Mouse (Mus musculus): ENCODE data around the gene Zfp866.

Zfp866 gene

DNA sequence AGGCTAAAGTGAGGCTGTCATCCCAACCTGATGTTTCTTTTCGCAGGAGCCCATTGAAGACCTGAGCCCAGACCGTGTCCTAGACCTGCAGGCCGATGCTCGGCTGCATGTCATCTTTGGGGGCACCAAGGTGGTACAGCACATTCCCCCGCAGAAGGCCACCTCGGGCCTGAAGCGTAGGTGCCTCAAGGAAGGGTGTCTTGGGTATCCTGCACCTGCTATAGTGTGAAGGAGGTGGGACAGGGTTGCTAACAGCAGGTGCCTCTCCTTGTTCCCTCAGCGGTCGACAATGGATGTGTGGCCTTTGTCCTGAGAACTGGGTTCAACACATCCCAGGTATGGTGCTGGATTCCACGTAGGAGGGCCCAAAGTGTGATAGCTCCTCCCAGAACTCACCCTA is 6.7 kb upstream of the Zfp866 start:
- DNase-seq (ENCODE audit: low read depth, low spot score): no peak

DNA sequence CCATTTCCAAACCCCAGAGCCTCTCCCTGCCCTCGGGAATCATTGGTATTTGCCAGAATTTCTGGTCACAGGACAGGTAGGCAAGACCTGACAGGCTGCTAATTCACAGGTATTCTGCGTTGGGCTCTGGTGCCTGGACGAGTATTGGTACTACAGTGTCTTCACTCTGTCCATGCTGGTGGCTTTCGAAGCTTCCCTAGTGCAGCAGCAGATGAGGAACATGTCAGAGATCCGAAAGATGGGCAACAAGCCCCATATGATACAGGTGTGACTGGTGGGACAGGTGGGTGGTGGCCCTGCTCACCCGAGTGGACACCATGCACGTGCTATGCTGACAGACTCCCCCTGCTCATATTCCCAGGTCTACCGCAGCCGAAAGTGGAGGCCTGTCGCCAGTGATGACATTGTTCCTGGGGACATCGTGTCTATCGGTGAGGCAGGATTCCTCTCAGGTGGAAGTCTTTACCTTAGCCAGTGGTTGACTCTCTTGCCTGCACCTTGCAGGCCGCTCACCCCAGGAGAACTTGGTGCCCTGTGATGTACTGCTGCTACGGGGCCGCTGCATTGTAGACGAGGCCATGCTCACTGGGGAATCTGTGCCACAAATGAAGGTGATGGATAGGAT is 5.9 kb upstream of the Zfp866 start:
- DNase-seq (ENCODE audit: low read depth, low spot score): no peak

DNA sequence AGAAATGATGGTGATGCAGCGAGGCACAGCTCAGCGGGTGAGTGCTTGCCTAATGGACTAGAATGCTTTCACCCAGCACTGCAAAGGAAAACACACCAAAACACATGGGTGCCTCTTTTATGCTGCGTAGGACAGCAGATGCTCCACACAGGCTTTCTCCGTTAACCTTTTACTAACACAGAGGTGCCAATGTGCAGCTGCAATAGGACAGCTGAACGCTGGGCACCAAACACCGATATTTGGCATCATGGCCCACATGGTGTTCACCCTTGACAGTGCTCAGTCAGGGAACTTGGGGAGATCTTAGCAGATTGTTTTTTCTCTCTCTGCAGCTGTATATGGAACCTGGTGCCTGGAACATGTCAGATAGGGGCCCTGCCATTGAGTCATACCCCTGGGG is 3.9 kb upstream of the Zfp866 start:
- DNase-seq (ENCODE audit: low read depth, low spot score): no peak

DNA sequence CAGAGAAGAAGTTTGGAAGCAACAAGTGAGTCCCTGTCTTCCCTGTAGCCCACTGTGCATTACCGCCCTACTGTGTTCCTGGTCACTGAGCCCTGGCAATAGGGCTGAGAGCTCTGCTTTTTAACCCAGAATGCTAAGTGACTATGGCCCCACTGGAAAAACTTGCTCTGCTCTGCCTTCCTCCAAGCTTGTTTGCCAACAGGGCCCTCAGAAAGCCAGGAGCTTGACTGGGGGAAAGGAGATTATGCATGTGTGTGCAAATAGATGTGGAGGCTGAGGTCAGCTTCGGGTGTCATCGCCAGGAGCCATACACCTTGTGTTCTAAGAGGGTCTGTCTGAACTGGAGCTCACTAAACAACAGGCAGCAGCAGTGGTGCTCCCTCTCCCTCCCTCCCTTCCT is 3.1 kb upstream of the Zfp866 start:
- DNase-seq (ENCODE audit: low read depth, low spot score): no peak

DNA sequence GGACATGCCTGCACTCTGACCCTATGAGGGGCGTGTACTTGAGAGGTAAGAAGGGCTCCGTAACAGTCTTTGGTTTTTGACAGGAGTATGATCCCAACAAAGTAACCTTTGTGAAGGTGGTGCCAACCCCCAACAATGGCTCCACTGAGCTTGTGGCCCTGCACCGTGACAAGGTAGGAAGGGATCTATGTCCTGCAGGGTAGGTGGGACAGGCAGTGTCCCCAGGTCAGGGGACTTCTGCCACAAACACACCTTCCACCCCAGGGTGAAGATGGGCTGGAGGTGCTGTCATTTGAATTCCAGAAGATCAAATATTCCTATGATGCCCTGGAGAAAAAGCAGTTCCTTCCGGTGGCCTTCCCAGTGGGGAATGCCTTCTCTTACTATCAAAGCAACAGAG is 2.7 kb upstream of the Zfp866 start:
- no peak for DNase-seq (ENCODE audit: low read depth, low spot score)

DNA sequence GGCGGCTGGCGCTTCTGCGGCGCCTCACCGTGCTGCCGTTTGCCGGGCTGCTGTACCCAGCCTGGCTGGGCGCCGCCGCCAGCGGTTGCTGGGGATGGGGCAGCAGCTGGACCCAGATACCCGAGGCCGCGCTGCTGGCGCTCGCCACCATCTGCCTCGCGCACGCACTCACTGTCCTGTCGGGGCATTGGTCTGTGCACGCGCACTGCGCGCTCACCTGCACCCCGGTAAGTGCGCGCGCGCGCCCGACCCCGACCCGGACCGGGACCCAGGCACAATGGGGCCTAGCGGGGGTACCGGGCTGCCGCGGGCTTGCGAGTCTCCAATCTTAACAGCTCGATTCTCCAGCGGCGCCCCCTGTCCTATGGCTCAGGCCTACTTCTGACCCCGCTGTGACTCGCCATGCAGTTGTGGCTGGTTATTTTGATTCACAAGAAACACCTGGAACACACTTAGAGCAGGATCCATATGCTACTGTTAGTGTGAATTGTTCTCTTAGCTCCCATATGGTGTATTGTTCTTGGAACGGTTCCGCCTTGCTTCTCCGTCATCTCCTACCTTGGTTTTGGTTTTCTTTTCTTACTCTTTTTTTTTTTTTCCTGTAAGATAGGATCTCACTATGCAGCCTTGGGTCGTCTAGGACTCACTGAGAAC is 564 bp upstream of the Zfp866 start:
- DNase-seq (ENCODE audit: low read depth, low spot score): no peak

DNA sequence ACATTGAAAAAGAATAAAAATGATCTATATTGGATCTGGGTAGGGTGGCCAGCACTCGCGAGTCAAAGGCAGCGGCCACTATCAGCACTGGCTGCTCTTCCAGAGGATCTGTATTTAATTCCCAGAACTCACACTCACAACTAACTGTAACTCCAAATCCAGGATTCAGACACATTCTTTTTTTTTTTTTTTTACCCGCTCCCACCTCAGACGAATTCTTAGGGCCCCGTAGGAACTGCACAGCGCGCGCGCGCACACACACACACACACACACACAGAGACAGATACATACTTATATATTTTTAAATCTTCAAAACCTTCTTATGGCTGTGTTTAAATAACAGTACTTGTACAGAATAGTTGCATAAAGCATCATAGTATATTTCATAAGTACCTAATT is 614 bp downstream of the Zfp866 start:
- DNase-seq (ENCODE audit: low read depth, low spot score): no peak

DNA sequence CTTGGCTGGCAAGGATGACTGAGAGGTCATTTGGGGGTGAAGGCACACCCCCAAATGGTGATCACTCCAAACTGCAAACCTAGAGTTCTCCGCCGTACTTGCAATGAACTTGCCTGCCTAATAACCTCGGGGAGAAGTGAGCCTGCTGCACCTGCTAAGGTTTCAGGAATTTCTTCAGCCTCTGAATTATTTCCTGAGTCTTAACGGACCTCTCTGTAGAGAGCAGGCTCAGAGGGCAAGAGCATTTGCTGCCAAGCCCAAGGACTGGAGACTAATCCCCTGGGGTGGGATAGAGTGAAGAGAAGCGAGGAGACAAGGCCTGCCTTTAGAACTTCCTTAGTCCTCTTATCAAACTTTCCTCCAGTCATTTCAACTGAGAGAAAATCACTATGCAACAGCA is 1.2 kb downstream of the Zfp866 start:
- DNase-seq (ENCODE audit: low read depth, low spot score): no peak

DNA sequence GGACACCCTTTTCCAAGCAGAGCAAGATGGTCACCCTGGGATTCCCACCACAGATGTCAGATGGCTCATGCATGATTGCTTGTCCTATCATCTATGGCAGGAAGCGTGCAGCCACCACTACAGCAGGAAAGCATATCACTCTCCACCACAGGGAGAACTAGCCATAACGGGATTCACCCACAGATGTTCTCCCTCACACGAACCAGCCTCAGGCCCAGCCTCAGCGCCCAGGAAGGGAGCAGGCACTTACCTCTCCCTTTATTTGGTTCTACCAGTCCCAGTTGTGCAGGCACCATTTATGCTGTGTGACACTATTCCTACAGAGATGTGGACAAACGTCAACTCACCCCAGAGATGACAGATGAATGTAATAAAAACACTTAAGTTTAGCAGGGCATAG is 1.9 kb downstream of the Zfp866 start:
- no peak for DNase-seq (ENCODE audit: low read depth, low spot score)

DNA sequence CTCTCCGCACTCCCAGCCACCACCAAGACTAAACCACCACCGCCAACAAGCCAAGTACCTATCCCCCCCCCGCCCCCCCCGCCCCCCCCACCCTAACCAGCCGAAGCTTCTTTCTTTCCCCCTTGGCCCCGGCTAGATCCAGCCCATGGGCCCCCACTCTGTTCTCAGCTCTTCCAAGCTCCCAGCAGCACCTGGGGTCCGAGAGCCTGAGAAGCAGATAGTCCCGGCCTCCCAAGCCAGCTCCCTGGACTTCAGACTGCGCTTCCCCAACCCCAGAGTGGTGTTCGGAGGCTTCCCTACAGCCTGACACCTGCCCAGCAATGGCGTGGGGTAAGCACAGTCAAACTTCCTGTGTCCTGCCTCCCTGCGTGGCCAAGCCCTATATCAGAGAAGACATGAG is 13.9 kb downstream of the Zfp866 start:
- DNase-seq (ENCODE audit: low read depth, low spot score): no peak

DNA sequence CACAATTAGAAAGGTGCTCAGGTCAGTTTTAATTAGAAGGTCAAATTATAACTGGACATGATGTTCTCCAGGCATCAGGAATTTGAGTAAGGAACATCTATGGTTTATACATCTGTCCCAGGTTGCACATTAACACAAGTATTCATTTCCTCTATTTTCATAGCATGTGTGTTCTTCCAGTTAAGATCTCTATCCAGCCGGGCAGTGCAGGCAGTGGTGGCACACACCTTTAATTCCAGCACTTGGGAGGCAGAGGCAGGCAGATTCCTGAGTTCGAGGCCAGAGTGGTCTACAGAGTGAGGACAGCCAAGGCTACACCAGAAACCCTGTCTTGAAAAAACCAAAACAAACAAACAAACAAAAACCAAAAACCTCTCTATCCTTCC is 15.8 kb downstream of the Zfp866 start:
- no peak for DNase-seq (ENCODE audit: low read depth, low spot score)

DNA sequence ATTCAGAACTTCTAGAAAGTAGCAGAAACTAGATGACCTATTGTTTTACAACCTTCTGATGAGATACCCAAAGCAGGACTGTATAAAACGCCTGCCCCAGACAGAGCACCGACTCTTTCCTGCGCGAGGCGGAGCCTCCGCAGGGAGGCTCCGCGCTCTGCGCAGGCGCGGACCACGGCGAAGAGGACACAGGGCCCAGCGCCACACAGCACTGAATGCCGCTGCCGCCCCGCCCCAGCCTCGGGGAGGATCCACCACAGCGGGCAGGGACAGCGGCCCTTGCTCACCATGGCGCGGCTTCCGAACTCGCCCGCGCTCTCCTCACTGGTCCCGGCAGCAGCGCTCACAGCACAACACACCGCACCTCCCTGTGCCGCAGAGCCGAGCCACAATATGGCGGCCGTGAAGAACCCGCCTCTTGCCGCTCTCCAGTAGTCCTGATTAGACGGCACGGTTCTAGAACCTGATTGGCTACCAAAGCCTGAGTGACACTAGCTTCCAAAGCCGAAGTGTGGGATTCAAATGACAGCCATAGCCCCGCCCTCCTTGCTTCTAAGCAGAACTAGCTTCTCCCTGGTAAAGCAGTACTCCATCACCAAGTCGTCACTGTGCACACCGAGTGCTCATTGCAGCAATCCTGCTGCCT is 16.4 kb downstream of the Zfp866 start, which contains the start of gene Gm20422:
Gm20422 (minus strand) TSS at position 384 of the 646 bp plus-strand sequence.
- DNase-seq (ENCODE audit: low read depth, low spot score): peak; percentile 91

DNA sequence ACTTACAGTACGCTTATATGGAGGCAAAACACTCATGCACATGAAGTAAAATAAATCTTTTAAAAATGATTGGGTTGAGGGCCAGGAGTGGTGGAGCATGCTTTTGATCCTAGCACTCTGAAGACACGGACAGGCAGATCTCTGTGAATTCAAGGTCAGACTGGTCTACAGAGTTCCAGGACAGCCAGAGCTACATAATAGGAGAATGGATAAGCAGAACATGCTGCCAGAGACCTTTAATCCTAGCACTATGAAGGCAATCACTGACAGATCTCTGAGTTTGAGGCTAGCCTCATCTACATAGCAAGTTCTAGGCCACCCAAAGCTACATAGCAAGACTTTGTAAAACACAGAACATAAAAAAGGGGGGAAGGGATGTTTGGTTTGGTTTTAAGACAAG is 18.9 kb downstream of the Zfp866 start:
- no peak for DNase-seq (ENCODE audit: low read depth, low spot score)

DNA sequence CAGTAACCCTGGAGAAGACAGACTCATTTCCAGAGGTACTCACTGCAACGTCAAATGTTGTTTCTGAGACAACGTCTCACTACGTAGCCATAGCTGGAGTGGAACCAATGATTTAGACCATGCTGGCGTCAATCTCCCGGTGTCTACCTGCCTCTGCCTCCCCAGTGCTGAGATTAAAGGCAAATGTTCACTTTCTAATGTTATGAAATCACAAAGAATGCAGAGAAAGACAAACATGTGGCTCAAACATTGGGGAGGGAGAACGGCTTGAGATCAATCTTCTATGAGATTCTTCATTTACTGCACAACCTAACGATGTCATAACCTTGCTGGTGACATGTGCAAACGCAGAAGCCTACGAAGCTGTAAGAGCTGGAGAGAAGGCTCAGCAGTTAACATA is 19.8 kb downstream of the Zfp866 start:
- DNase-seq (ENCODE audit: low read depth, low spot score): no peak

DNA sequence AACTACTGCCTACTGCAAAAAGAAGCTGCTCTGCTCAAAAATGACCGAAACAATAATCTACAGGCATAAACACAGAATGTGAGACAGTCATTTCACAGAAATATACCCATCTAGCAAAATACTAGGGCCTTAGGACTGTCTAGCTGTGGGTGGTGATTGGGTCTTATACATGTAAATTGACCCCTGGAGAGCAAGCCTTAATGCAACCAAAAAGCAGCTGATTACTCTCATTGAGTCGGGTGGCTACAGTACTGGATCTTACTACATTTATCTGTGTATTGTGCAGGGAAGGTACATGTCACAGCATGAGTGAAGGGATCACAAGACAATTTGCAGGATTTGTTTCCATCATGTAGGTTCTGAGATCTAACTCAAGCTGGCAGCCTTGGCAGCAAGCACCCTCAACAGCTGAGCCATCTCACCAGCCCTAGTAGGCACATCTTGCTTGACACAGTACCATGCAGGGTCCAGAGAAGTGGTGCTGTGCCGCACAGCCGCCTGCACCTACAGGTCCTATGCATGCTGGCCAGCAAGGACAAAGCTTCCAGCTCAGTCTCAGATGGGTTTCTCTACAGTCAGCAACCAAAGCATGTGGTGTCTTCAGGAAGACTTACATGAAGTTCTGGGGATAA is 29.0 kb downstream of the Zfp866 start:
- no peak for DNase-seq (ENCODE audit: low read depth, low spot score)

DNA sequence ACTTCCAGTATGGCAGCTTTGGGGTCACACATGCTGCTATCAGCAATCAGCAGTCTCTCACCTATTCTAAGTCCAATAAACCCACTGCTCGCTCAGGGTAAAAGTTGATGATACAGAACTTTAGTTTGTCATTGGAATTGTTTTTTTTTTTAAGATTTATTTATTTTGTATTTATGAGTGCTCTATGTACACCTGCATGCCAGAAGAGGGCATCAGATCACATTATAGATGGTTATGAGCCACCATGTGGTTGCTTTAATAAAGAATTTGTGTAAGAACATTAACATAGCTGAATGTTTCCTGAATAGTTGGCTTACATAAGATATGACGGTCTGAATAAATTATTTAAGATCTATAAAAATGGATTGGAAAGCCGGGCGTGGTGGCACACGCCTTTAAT is 32.7 kb downstream of the Zfp866 start:
- DNase-seq (ENCODE audit: low read depth, low spot score): no peak

DNA sequence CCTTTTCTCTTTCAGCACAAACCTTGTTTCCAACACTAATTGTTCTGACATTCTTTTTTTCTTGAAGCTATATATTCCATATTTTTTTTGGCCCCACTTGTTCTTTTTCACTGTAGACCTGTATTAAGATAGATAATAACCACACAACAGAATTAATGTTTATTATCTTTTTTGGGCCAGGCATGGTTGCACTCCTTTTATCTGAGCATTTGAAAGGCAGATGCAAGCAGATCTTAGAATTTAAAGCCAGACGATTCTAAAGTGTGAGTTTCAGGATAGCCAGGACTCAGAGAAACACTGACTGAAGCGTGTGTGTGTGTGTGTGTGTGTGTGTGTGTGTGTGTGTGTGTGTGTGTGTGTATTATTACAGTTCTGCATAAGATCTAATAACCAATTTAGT is 38.5 kb downstream of the Zfp866 start:
- no peak for DNase-seq (ENCODE audit: low read depth, low spot score)

DNA sequence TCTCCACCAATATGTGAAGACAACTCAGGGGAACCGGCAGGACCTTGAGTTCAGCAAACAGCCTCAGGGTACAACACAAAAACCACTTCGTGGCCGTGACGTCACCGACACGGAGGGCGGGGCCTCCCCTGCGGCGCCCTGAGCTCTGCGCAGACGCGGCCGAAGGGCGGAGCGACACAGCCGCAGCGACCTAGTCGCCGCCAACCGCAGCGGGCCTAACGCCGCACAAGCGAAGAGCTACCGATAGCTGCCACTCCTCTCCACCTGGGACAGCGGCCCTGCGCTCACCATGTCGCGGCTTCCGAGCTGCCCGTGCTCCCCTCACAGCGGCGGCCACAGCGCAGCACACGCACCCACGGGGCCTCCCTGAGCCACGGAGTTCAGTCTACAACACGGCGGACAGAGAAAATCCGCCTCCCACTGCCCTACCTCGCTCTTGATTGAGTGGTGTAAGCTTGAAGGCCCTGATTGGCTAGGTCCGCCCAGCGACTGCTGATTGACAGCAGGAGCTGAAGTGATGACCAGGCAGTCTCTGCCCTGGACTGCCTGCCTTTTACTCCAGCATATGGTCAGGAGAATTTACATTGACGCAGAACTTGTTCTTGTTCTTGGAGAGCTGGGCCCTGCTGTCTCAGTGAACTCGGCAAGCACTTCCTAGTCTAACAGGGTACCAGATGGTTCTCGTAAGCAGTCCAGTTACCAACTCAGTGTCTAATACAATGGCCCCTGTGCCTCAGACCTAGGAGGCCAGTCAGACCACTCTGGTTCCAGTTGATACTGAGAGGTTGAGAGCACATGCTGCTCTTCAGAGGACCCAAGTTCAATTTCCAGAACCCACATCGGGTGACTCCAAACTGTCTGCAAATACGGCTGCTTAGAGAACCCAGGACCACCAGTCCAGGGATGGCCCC is 41.2 kb downstream of the Zfp866 start, which contains the start of gene Zfp963:
Zfp963 (minus strand) TSS at position 427 of the 911 bp plus-strand sequence.
- DNase-seq (ENCODE audit: low read depth, low spot score): peak; percentile 84

DNA sequence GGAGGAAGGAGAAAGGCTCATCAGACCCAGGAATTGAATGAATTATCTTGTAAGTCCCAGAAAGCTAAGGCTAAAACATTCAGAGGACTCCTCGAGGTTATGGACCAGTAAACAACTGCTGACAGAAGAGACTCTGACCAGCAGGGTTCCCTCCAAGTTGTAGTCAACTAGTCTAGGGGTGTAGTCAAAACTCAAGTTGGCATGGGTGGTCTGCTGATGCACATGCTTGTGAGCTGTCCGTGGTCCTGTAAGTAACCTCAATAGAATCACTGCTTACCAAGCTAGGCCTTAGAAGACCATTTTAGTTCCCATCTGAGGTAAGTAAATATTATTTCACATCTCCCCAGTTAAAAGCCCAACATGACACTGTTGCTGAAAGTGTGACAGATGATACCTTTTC is 49.7 kb downstream of the Zfp866 start:
- no peak for DNase-seq (ENCODE audit: low read depth, low spot score)

DNA sequence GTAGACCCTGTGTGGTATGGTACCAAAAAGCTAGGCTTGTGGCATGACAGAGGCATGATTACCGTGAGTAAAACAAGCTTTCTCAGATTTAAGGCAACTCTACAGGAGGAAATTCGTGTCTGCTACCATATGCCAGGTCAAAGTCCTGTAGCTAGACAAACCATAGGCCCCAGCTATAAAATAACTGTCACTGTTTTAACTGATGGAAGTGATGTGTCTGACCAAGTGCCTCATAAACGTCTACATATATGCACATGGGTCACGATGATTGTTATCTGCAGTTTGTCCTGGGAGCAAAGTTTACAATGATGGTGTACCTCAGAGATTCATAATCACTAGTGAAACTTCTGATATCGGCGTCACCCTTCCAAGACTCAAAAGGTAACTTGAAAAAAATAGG is 50.2 kb downstream of the Zfp866 start:
- no peak for DNase-seq (ENCODE audit: low read depth, low spot score)

DNA sequence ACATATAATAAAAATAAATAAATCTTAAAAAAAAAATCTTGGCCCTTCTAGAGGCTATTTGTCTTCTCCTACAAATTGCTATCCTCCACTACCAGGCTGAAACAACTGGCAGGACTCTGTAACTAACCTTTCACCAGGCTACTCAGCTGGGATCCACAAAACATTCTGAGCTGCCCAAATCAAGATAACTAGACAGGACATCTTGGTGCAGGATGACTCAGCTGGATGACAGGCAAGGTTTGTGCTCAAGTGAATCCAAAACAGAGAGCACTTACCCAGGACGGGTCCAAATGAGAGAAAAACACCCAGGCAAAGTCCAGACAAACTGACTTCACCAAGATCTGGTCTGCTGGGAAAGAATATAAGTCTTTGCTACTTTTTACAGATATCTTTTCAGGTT is 55.5 kb downstream of the Zfp866 start:
- no peak for DNase-seq (ENCODE audit: low read depth, low spot score)

DNA sequence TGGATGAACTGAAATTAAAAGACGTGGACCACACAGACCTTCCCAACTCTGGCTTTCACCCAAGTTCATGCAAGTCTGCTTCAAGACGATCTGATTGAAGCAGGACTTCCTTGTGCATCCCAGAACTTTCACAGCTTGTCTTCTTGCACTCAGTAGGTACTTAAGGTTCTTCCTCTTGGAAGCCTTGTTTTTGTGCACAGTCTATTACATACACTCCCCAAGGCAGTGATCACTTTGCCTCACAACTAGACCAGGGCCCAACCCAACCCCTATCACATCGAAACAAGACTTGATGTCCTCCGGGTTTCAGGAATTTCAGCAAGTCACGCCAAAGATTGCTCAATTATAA is 73.8 kb downstream of the Zfp866 start:
- DNase-seq (ENCODE audit: low read depth, low spot score): no peak

All from retina, postnatal 7 days (tissue).